ENCODE assay signal across 28 mouse cellular contexts in genomic region chr17:84006748-84007147, GRCm38 (mm10).
DNase-seq lines count a peak whose midpoint lies in the region; ATAC-seq lines count a peak whose summit lies in the region.
"Had no signal": no experiment of that assay in that cellular context is flagged by ENCODE, and none has a peak within 500 bp of the region (broad histone marks: within the 10 kb centered on the region; RNA-seq: fewer than 3 reads in every experiment).

No protein-coding gene starts in this region.

- no peaks in the 10 kb centered on the region for H3K9me3 ChIP-seq in limb, embryonic 10.5 days (replicated peaks)
- no peaks in the 10 kb centered on the region for H3K9me3 ChIP-seq in midbrain, embryonic 13.5 days
- H3K9me3 ChIP-seq: embryonic facial prominence, embryonic 12.5 days; heart, embryonic 12.5 days; kidney, embryonic 15.5 days; liver, embryonic 15.5 days; lung, embryonic 15.5 days; neural tube, embryonic 15.5 days had no signal

- H3K4me3 ChIP-seq in limb, embryonic 10.5 days, result no peak overlapping the region
- no peak overlapping the region for H3K4me3 ChIP-seq in midbrain, embryonic 13.5 days (replicated peaks)
- H3K4me3 ChIP-seq: embryonic facial prominence, embryonic 12.5 days; gastrocnemius, adult 2 months; heart, adult 2 months; heart, embryonic 12.5 days; kidney, embryonic 15.5 days; liver, embryonic 15.5 days; lung, embryonic 15.5 days; megakaryocyte, embryonic 14.5 days; neural tube, embryonic 15.5 days had no signal

- H3K36me3 ChIP-seq in limb, embryonic 10.5 days, result no peaks in the 10 kb centered on the region
- no peaks in the 10 kb centered on the region for H3K36me3 ChIP-seq in midbrain, embryonic 13.5 days
- H3K36me3 ChIP-seq: embryonic facial prominence, embryonic 12.5 days; heart, embryonic 12.5 days; kidney, embryonic 15.5 days; liver, embryonic 15.5 days; lung, embryonic 15.5 days; neural tube, embryonic 15.5 days had no signal

- peak; percentile 71 for DNase-seq in CD4-positive helper T cell, adult 2 months (ENCODE audit: low read depth, low spot score)
- no peak for DNase-seq in limb, embryonic 10.5 days (ENCODE audit: low spot score)
- no peak for DNase-seq in right cerebral cortex, postnatal 25 days
- no peak for DNase-seq in adrenal gland, postnatal 36 days
- DNase-seq: adrenal gland, adult 8-10 months; cerebellum, adult 8-10 months; cerebellum, postnatal 25 days; gastrocnemius, adult 2 months; gastrocnemius, postnatal 36 days; heart, adult 2 months; heart, postnatal 4 days; kidney, adult 11 months; kidney, postnatal 36 days; midbrain, embryonic 14.5 days had no signal

- peak overlapping the region; percentile 61 for H3K27ac ChIP-seq in limb, embryonic 10.5 days
- no peak overlapping the region for H3K27ac ChIP-seq in midbrain, embryonic 13.5 days
- H3K27ac ChIP-seq: embryonic facial prominence, embryonic 12.5 days; gastrocnemius, adult 2 months; heart, adult 2 months; hindbrain, embryonic 14.5 days; kidney, embryonic 15.5 days; liver, embryonic 15.5 days; lung, embryonic 15.5 days; neural tube, embryonic 15.5 days had no signal

- H3K27me3 ChIP-seq in limb, embryonic 10.5 days (ENCODE audit: low read depth, poor library complexity, severe bottlenecking), result no peaks in the 10 kb centered on the region
- no peaks in the 10 kb centered on the region for H3K27me3 ChIP-seq in midbrain, embryonic 13.5 days
- H3K27me3 ChIP-seq: embryonic facial prominence, embryonic 12.5 days; kidney, embryonic 15.5 days; lung, embryonic 15.5 days; neural tube, embryonic 15.5 days had no signal

- H3K9ac ChIP-seq in midbrain, embryonic 13.5 days (replicated peaks), result no peak overlapping the region
- H3K9ac ChIP-seq: embryonic facial prominence, embryonic 12.5 days; heart, embryonic 12.5 days; hindbrain, embryonic 14.5 days; kidney, embryonic 15.5 days; liver, embryonic 15.5 days; lung, embryonic 15.5 days; neural tube, embryonic 15.5 days had no signal

- 85% methylated on average over 9 of the region's 9 CpGs for WGBS in limb, embryonic 10.5 days
- 86% methylated on average over 9 of the region's 9 CpGs for WGBS in midbrain, embryonic 13.5 days

- peak; percentile 15 for ATAC-seq in CD4-positive, CD25-positive, alpha-beta regulatory T cell, adult 4 months
- ATAC-seq in common myeloid progenitor, adult 5-6 weeks (replicated peaks; ENCODE audit: low read depth, poor library complexity, severe bottlenecking), result peak; percentile 75
- ATAC-seq in midbrain, embryonic 13.5 days, result no peak
- ATAC-seq: activated CD4-positive, CD25-positive, alpha-beta regulatory T cell, adult 4 months; forebrain, embryonic 14.5 days; inflammation-experienced regulatory T-cells, adult 6 months had no signal

- peaks cover 71% of the 10 kb centered on the region for H3K4me1 ChIP-seq in limb, embryonic 10.5 days
- peaks cover 10% of the 10 kb centered on the region for H3K4me1 ChIP-seq in midbrain, embryonic 13.5 days (replicated peaks)

- H3K4me2 ChIP-seq in midbrain, embryonic 13.5 days (replicated peaks), result no peak overlapping the region
- H3K4me2 ChIP-seq: embryonic facial prominence, embryonic 12.5 days; heart, embryonic 12.5 days; hindbrain, embryonic 14.5 days; kidney, embryonic 15.5 days; liver, embryonic 15.5 days; lung, embryonic 15.5 days; neural tube, embryonic 15.5 days had no signal
